Mouse (Mus musculus) intestine, embryonic 16.5 days (tissue): ENCODE measurements at regions not wholly inside any gene's neighbourhood (a gene's known extent, or its start where the extent isn't known, plus 50 kb on each side); places are given as distances from the start of the nearest gene placed in this dataset.

Experiments
- ATAC-seq: fragments of 200-750 bp; cut with Nextera tagmentation; 2 replicates; pipeline ENCODE4 v1.8.0; 2017; ENCODE audit warnings: moderate TSS enrichment, moderate library complexity
- H3K27ac ChIP-seq: fragments of 300-500 bp; sonication (generic); 2 replicates; pipeline ENCODE4 v1.5.1; 2014; ENCODE audit warnings: mild to moderate bottlenecking, low read length
- H3K27me3 ChIP-seq: fragments of 300-500 bp; sonication (generic); replicated peaks from 2 replicates; pipeline ENCODE4 v1.6.1; 2014; ENCODE audit warnings: low read length, control low read depth, mixed read lengths; ENCODE audit not compliant: control insufficient read depth, insufficient read depth
- H3K36me3 ChIP-seq: fragments of 300-500 bp; sonication (generic); 2 replicates; pipeline ENCODE4 v1.6.1; 2014; ENCODE audit warnings: low read length, control low read depth; ENCODE audit not compliant: control insufficient read depth, insufficient read depth
- H3K4me1 ChIP-seq: fragments of 300-500 bp; sonication (generic); 2 replicates; pipeline ENCODE4 v1.6.1; 2014; ENCODE audit warnings: low read length, control low read depth, mixed read lengths; ENCODE audit not compliant: control insufficient read depth, insufficient read depth
- H3K4me2 ChIP-seq: fragments of 300-500 bp; sonication (generic); 2 replicates; pipeline ENCODE4 v1.6.1; 2014; ENCODE audit warnings: low read depth, low read length, control low read depth
- H3K4me3 ChIP-seq: fragments of 300-500 bp; sonication (generic); 2 replicates; pipeline ENCODE4 v1.5.1; 2014; ENCODE audit warnings: mild to moderate bottlenecking, low read length
- H3K9ac ChIP-seq: fragments of 300-500 bp; sonication (generic); 2 replicates; pipeline ENCODE4 v1.6.1; 2014; ENCODE audit warnings: low read depth, low read length
- H3K9me3 ChIP-seq: fragments of 300-500 bp; sonication (generic); 2 replicates; pipeline ENCODE4 v1.6.1; 2016; ENCODE audit warnings: low read length, control low read depth; ENCODE audit not compliant: control insufficient read depth
- WGBS: fragments of 180-500 bp; shearing (Covaris S2); extraction: QIAGEN DNeasy Blood & Tissue Kit; methylation state at CpG from one replicate; pipeline ENCODE4 v1.1.7; 2014; 5-methylcytosine and 5-hydroxymethylcytosine counted together

DNA sequence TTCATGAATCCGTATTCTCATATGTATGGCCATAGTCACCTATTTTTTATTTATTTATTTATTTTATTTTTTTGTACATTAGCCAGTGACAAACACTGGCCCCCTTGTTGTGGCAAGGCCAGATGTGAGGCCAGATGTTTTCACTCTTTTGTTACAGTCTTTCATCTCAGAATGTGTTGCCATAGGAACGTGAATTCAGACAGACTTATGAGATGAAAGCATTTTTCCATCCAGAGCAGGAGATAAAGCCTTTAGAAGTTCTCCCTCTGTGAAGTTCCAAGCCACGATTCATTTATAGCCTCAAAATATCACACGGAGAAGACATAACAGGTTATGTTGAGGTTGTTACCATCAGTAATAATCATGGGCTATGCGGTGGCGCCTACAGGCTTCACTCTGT, 220.9 kb downstream of the Arpp21 start:
- no peak for ATAC-seq
- H3K4me1 ChIP-seq, result no peaks in the 10 kb centered on the region
- no peak overlapping the region for H3K9ac ChIP-seq
- no peaks in the 10 kb centered on the region for H3K27me3 ChIP-seq
- H3K36me3 ChIP-seq, result no peaks in the 10 kb centered on the region
- WGBS, result 70% methylated on average over 6 of the region's 6 CpGs
- no peak overlapping the region for H3K4me2 ChIP-seq
- H3K9me3 ChIP-seq, result no peaks in the 10 kb centered on the region
- H3K4me3 ChIP-seq, result no peak overlapping the region
- no peak overlapping the region for H3K27ac ChIP-seq

DNA sequence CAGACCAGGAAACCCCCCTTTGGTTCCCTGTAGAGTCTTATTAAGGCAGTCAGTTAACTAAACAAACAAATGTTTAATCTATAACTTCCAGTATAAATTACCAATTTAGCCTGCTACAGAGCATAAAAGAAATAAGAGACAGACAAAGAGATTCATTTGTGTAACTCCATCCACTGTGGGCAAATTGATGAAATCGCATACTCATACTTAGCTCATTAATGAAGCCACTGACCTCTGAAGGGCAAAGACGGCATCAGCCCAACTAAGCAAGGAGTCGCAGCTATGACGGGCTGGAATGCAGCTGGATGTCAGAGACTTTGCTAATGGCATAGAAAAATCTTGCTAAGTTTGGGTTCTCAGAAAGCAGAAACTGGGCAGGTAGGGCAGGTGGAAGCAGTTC, 241.3 kb downstream of the Arpp21 start:
- H3K36me3 ChIP-seq, result no peaks in the 10 kb centered on the region
- no peak overlapping the region for H3K9ac ChIP-seq
- no peak overlapping the region for H3K27ac ChIP-seq
- no peak for ATAC-seq
- no peak overlapping the region for H3K4me2 ChIP-seq
- H3K4me3 ChIP-seq, result no peak overlapping the region
- H3K27me3 ChIP-seq, result no peaks in the 10 kb centered on the region
- no peaks in the 10 kb centered on the region for H3K9me3 ChIP-seq
- 63% methylated on average over 4 of the region's 4 CpGs for WGBS
- no peaks in the 10 kb centered on the region for H3K4me1 ChIP-seq

DNA sequence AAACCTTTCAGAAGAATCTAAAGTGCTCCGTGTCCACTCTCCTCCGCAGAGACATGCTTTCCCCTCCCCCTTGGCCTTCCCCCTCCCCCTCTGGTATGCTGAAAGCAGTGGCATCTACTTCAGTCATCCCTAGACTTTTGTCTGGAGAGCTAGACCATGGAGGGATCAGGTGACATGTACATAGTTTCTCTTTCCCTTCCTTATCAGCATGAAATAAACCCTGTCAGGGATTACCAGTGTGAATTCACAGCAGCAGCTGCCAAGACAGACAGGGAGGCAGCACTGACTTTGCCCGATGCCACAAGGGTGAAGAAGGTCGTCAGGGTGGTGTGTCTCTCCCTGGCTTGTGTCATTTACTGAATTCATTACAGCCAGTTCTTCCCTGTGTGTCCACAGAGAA, 241.9 kb downstream of the Arpp21 start:
- Histone ChIP-seq H3K36me3 (no peaks in the 10 kb centered on the region), H3K4me2 (no peak overlapping the region), H3K9ac (no peak overlapping the region), H3K27me3 (no peaks in the 10 kb centered on the region), H3K9me3 (no peaks in the 10 kb centered on the region), H3K27ac (no peak overlapping the region), H3K4me3 (no peak overlapping the region), H3K4me1 (no peaks in the 10 kb centered on the region)
- ATAC-seq, result no peak
- 23% methylated on average over 4 of the region's 4 CpGs for WGBS

DNA sequence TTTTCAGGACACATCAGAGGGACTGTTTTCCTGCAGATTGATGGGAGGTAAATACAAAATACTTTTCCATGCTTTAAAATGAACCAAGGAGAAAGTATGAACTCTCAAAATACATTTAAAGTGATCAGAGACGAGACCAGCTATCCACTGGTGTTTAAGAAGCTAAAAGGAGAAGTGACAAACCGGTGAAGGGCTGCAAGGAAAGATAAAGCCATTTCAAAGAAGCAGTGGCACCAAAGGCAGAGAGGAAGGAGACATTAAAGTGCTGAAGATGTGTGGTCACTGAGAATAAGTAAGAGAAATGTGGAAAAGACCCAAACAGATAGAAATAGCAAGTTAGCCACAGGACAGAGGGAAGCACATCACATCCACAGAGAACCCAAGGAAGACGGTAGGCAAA, 245.7 kb downstream of the Arpp21 start:
- Histone ChIP-seq H3K4me2 (no peak overlapping the region), H3K27ac (no peak overlapping the region), H3K36me3 (no peaks in the 10 kb centered on the region), H3K4me1 (no peaks in the 10 kb centered on the region), H3K9me3 (no peaks in the 10 kb centered on the region), H3K4me3 (no peak overlapping the region), H3K27me3 (no peaks in the 10 kb centered on the region), H3K9ac (no peak overlapping the region)
- 85% methylated on average over 3 of the region's 3 CpGs for WGBS
- ATAC-seq, result no peak

DNA sequence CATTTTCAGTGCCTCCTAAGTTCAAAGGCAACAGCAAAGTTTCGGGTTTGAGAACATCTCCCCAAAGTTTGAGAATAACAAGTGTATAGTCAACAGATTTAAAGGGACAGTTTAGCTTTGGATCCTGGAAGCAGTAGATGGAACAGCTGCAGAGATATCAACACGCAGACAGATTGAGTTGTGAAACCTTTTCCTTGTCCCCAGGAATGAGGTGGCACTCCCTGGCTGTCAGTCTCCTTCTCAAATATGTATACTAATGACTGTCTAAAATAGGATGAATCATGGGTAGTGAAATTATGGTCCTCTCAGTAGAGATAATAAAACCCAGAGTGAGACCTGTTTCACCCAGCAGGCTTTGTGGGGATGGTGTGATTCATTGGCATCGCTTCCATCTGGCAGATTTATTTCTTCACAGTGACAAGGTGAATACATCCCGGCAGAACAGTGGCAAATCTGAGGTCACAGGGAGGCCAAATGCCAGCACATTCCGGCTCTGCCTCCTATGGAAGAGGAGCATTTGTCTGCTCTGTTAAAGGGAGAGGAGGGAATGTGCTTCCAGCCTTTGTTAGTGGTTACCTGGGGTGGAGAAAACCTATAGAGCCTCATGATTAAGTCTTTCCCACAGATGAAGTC, 272.2 kb downstream of the Arpp21 start:
- Histone ChIP-seq H3K27ac (no peak overlapping the region), H3K4me1 (no peaks in the 10 kb centered on the region), H3K4me3 (no peak overlapping the region), H3K36me3 (no peaks in the 10 kb centered on the region), H3K9ac (no peak overlapping the region), H3K9me3 (no peaks in the 10 kb centered on the region), H3K27me3 (no peaks in the 10 kb centered on the region), H3K4me2 (no peak overlapping the region)
- ATAC-seq, result no peak
- 30% methylated on average over 5 of the region's 5 CpGs for WGBS

DNA sequence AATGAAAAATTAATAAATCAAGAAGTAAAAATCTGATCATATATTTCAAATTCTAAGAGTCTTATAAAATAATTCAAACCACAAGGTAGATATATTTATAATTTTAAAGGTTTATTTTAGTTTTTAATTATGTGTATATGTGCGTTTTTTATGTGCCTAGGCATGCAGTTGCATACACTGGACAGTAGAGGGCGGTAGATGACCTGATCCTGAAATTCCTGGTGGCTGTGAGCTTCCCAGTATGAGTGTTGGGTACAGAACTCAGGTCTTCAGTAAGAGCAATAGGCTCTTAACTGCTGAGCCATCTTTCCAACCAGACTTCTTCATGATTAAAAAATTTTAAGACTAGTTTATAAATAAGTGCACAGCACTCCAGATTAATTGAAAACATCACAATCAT, 267.7 kb upstream of the Stac start:
- 44% methylated on average over 2 of the region's 2 CpGs for WGBS
- Histone ChIP-seq H3K4me3 (no peak overlapping the region), H3K9ac (no peak overlapping the region), H3K4me1 (no peaks in the 10 kb centered on the region), H3K27ac (no peak overlapping the region), H3K4me2 (no peak overlapping the region), H3K9me3 (no peaks in the 10 kb centered on the region), H3K27me3 (no peaks in the 10 kb centered on the region), H3K36me3 (no peaks in the 10 kb centered on the region)
- ATAC-seq, result no peak

DNA sequence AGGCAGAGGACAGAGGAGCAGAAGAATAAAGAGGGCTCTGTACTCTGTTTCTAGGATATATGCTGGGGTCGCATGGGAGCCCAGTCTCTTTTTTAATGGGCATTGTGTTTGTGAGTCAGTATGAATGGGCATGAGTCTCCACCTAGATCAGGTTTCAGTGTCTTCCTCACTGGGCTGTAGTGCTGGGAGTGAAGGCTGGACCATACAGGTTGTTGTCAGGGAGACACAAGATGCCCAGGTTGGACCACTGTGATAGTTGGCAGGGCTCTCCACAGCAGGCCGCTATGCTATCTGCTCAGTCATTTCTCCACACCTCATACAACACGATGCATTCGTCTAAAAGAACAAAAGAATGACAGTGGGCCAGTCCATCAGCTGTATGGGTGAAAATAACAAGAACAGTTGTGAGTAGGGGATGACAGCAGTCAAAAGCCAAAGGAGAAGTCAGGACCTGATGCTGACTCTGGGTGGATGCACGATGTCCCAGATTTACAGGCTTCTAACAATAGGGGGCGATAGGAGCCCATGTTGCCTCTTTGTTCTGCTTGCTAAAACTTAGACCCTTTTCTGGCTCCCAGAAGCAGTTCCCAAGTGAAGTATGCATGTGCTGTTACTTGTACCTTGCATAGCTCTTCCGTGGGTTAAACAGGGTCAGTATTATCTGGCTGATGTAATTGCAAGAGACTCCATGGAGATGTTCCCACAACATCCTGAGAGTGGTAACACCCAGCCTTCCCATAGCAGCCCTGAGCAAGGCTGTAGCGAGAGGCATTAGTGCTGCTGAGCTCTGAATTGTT, 249.3 kb upstream of the Stac start:
- Histone ChIP-seq H3K36me3 (no peaks in the 10 kb centered on the region), H3K4me1 (no peaks in the 10 kb centered on the region), H3K9ac (no peak overlapping the region), H3K4me3 (no peak overlapping the region), H3K27ac (no peak overlapping the region), H3K9me3 (no peaks in the 10 kb centered on the region), H3K27me3 (no peaks in the 10 kb centered on the region), H3K4me2 (no peak overlapping the region)
- WGBS, result 44% methylated on average over 8 of the region's 8 CpGs
- no peak for ATAC-seq

DNA sequence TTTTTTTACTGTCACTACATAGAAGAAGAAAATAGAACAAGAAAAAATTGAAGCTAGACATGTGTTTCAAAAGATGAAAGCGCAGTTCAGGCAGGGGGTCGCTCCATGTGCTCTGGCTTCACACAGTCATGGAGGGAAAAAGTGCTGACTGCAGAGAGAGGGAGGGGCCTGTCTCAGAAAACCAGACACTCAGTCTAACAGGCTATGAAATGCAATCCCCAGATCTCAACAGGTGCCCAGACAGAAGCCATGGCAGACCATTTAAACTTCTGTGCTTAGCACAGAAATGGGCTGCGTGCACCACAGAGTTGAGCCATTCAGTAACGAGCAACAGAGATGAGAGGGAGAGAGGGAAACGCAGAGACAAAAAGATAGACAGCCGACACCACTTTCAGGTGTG, 242.3 kb upstream of the Stac start:
- H3K4me1 ChIP-seq, result no peaks in the 10 kb centered on the region
- H3K36me3 ChIP-seq, result no peaks in the 10 kb centered on the region
- no peak overlapping the region for H3K4me2 ChIP-seq
- H3K9ac ChIP-seq, result no peak overlapping the region
- no peaks in the 10 kb centered on the region for H3K9me3 ChIP-seq
- no peaks in the 10 kb centered on the region for H3K27me3 ChIP-seq
- ATAC-seq, result no peak
- H3K4me3 ChIP-seq, result no peak overlapping the region
- WGBS, result 87% methylated on average over 6 of the region's 6 CpGs
- H3K27ac ChIP-seq, result no peak overlapping the region

DNA sequence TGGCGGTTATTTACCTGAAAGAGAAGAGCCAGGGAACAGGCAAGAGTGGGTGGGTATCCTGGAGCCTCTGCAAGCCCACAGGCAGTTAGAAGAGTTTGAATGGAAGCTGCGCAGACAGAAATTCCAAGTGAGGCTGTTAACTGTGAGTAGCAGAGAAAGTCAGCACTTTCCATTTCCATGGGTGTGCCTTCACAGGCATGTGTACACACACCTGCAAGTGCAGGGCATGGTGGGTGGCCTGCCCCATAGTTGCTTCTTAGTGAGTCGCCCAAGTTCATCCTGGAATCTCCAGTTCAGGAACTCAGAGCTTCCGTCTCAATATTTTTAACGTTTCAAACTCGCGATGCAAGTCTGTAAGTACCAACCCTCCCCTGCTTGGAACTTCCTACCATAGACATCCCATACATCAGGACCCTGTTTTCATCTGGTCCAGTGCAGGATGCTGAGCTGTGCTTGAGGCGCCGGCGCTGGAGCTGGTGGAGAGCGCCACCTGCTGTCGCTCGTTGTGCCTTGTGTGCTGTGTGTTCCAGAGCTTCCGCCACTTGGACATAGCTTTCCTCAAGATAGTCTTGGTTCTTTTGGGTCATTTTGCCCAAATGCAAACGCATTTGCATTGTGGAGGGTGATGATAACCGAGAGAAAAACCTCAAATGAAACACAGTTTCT, 228.3 kb upstream of the Stac start:
- H3K9me3 ChIP-seq, result no peaks in the 10 kb centered on the region
- no peaks in the 10 kb centered on the region for H3K4me1 ChIP-seq
- no peak overlapping the region for H3K27ac ChIP-seq
- no peak overlapping the region for H3K4me3 ChIP-seq
- H3K36me3 ChIP-seq, result no peaks in the 10 kb centered on the region
- H3K4me2 ChIP-seq, result no peak overlapping the region
- 17% methylated on average over 16 of the region's 16 CpGs for WGBS
- peak; percentile 68; the same call in 1 of the 2 replicates for ATAC-seq
- no peaks in the 10 kb centered on the region for H3K27me3 ChIP-seq
- H3K9ac ChIP-seq, result no peak overlapping the region
